Mouse (Mus musculus) frontal cortex, postnatal 36 days (tissue): ENCODE measurements around the gene Pusl1.

Experiments used
- DNase-seq, 2 experiments: peaks; one replicate each; pipeline ENCODE4 v3.0.0; 2022; ENCODE audit warnings: low spot score in 2 of 2

The Pusl1 gene

DNA sequence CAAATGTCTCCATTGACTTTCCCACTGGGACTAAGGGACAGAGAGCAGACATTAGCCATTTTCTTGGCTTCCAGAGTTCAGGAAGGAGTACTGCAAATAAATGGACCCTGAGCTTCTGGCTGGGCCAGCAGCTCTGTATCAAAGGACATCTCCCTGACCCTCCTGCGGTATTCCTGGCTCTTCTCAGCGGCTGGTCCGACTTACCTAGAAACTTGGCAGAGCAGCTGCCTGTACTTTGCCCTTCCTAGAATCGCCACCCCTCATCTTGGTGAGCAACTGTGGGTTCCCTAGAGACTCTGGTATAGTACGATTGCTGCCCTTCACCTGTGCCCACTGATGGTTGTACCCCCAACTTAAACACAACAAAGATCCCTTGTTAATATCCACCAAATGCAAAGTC lies 48.4 kb downstream of the Pusl1 start:
- no peak for DNase-seq

DNA sequence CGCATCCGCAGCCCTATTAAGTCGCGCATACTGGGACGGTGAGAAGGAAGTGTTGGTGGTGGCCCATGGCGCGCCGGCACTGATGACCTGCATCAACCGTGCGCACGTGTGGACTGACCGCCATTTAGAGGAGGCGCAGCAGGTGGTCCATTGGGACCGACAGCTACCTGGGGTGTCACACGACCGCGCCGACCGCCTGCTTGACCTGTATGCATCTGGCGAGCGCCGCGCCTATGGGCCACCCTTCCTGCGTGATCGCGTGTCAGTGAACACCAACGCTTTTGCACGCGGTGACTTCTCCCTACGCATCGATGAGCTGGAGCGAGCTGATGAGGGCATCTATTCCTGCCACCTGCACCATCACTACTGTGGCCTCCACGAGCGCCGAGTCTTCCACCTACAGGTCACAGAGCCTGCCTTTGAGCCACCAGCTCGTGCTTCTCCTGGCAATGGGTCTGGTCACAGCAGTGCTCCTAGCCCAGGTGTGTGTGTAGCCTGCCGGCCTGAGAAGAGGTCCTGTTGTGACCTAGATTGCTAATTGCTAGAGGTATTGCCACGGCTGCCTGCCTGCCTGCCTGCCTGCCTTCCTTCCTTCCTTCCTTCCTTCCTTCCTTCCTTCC lies 49.8 kb downstream of the Pusl1 start:
- no peak for DNase-seq

DNA sequence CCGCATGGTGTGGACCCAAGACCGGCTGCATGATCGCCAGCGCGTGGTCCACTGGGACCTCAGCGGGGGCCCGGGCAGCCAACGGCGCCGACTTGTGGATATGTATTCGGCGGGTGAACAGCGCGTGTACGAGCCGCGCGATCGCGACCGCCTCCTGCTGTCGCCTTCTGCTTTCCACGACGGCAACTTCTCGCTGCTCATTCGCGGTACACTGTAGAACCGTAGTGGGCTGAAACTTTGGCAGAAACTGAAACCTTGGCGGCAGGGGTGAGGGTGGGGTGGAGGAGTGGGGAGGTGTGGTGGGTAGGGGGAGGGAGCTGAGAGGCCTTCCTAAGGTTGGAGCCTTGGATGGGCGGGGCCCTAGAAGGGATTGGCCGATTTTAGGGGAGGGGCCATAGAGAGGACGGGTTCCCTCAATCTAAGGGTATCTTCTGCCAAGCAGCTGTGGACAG lies 50.6 kb downstream of the Pusl1 start:
- peak in 1 of 2 experiments; percentile 33 for DNase-seq

DNA sequence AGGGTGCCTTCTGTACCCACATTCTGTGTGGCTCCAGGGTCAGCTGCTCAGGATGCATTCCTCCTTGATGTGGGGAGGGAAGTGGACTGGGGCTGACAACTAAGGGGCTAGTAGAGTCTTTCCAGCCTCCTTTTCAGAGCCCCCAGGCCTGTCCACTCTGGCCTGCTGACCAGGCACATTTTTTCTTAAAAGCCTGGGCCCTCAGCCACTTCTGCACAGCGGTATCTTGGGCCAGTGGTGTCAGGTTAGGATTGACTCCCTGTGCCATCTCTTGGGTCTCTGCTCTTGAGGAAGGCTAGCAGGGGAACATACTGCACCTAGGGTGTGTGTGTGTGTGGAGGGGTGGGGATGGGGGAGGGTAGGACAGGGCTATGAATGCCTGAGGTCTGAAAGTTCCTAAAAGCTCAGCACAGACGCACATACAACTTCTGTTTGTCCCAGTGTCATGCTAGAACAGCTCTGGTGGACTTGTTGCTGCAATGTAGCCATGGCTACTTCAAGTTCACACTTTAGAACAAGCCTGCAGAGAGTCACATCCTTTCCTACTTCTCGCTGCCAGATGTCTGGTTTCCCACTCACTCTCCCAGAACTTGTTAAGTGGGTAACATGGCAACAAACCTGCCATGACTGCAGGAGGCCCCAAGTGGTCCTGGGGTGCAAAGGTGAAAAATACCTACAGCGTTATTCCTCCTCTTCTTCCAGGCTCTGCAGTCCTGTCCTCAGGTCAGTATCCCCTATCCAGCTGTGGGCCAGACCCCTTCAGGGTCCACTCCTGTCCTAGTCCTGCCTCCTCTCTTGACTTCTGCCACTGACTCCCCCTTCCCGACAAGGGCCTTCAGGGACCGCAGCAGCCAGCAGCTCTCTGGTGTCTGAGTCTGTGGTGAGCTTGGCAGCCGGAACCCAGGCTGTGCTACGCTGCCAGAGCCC lies 51.2 kb downstream of the Pusl1 start:
- no peak for DNase-seq

DNA sequence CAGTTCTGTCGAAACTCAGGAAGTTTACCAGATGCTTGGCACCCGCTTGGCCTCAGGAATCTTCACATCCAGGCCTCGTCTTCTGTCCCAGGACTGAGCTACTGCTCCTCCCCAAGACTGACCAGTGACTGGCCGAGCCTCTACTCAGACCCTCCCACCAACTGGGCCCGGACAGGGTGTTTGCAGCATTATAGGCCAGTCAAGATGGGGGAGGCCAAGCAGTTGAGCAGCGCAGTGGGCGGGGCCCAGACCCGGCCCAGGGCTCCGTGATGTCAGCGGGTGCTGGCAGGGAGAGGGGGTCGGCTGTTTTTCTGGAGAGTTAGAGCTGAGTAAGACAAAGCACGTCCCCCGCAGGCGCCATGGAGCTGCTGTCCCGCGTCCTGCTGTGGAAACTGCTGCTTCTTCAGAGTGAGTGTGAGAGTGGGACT lies 52.1 kb downstream of the Pusl1 start, which contains the start of gene Mxra8:
Gene Mxra8, plus strand, starts transcription at position 198 of the 428 bp plus-strand sequence.
- no peak for DNase-seq

DNA sequence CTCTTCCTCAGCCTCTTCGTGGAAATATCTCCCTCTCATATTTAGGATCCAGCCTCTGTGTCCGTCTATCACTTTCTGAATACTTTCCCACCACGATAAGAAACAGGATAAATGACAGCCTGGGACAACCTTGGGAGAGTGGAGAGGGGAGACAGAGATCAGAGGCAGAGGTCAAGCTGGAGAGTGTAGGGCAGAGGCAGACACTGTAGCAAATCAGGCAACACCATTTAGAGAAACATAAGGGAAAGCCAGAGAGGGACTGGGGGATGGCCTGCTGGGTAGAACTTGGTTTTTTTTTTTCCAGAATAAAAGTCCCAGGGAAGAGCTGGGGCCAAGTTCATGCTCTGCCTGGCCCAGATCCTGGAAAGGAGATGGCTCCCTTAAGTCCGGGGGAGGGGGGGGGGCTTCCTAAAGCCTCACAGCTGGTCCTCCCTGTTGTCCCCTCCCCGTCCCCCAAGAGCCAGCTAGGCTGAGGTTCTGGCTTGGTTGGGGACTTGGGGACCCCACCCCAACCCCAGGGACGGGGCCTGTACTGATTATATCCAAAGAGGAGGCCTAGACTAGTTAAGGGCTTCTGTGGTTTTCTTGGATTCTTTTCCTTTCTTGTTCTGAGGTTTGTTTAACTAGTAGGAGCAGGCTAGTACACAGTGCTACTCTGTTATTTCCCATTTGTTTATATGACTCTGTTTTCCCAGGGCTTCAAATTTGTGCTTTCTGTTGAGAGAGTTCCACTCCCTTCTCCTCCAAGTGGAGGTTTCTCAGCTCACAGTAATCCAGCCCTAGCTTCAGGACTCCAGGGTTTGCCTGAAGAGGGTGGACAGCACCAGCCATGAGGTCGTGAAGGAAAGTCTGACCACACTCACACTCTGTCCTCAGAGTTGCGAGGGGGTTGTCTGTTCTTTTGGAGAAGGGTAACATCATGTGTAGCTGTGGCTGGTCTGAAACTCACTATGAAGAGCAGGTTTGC lies 53.1 kb downstream of the Pusl1 start:
- no peak for DNase-seq
